ENCODE assay signal across 12 mouse cellular contexts in the genomic region with DNA sequence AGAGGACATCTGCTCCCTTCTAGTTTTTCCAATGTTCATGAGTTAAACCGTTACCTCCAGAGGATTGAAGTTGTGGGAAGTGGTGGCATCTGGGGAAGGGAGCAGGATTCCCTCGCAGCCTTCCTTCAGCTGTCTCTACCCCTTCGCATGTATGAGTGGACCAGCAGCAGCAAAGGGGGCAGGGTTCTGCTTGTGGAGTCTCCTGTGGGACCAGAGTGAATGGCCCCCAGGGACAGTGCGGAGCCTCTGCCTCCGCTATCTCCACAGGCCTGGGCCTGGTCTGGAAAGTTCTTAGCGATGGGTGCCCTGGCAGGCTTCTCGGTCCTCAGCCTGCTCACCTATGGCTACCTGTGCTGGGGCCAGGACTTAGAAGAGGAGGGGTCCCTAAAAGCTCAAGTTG. TPM values are rescaled to one million over a fixed set of nuclear protein-coding genes. Genes with fewer than 3 reads are reported as not detected.
DNase-seq lines count a peak whose midpoint lies in the region; ATAC-seq and TF ChIP-seq lines count a peak whose summit lies in the region.
"Had no signal": no experiment of that assay in that cellular context is flagged by ENCODE, and none has a peak within 500 bp of the region (broad histone marks: within the 10 kb centered on the region; RNA-seq: fewer than 3 reads in every experiment).

No protein-coding gene starts in this region.

- no peaks in the 10 kb centered on the region for H3K9me3 ChIP-seq in heart, embryonic 14.5 days (ENCODE audit: control insufficient read depth, low read length)
- H3K9me3 ChIP-seq in lung, embryonic 14.5 days (ENCODE audit: low read depth, low read length): no peaks in the 10 kb centered on the region
- no peaks in the 10 kb centered on the region for H3K9me3 ChIP-seq in embryonic facial prominence, embryonic 15.5 days (replicated peaks)

- H3K4me3 ChIP-seq in heart, embryonic 14.5 days (ENCODE audit: control insufficient read depth in 1 of 2, insufficient read depth in 1 of 2, low read depth in 1 of 2, low read length in 2 of 2): no peak overlapping the region; a peak in 1 of 4 replicates
- H3K4me3 ChIP-seq in lung, embryonic 14.5 days (ENCODE audit: low read depth, low read length): no peak overlapping the region
- H3K4me3 ChIP-seq in embryonic facial prominence, embryonic 15.5 days (replicated peaks): peak overlapping the region; percentile 50
- H3K4me3 ChIP-seq in myocyte: peak overlapping the region; percentile 54

- no peak for ATAC-seq in heart, embryonic 14.5 days (ENCODE audit: insufficient number of reproducible peaks, insufficient read depth, low FRiP score, low read depth)
- ATAC-seq in lung, embryonic 14.5 days (ENCODE audit: insufficient read depth): no peak
- ATAC-seq in embryonic facial prominence, embryonic 15.5 days (ENCODE audit: insufficient number of reproducible peaks, low FRiP score, low TSS enrichment, low read depth): no peak

- TF ChIP-seq POLR2A in myocyte (IDR thresholded peaks at IDR 0.05; ENCODE audit: insufficient read length, low read depth): no peak

- 79% methylated on average over 7 of the region's 7 CpGs for WGBS in heart, embryonic 14.5 days
- 90% methylated on average over 7 of the region's 7 CpGs for WGBS in lung, embryonic 14.5 days
- WGBS in embryonic facial prominence, embryonic 15.5 days: 73% methylated on average over 7 of the region's 7 CpGs

- H3K4me1 ChIP-seq in heart, embryonic 14.5 days (ENCODE audit: control insufficient read depth in 2 of 2, insufficient read depth in 2 of 2, low read length in 2 of 2): peaks cover 0 to 3% of the 10 kb centered on the region in 2 experiments; a peak in 2 of 4 replicates
- no peaks in the 10 kb centered on the region for H3K4me1 ChIP-seq in lung, embryonic 14.5 days (ENCODE audit: insufficient read depth)
- peaks cover 11% of the 10 kb centered on the region; the same call in 1 of the 2 replicates for H3K4me1 ChIP-seq in embryonic facial prominence, embryonic 15.5 days

- no peak overlapping the region for H3K27ac ChIP-seq in heart, embryonic 14.5 days (replicated peaks in 1 of 2; ENCODE audit: control insufficient read depth in 1 of 2, insufficient read depth in 1 of 2, low read depth in 2 of 2, low read length in 2 of 2)
- no peak overlapping the region for H3K27ac ChIP-seq in lung, embryonic 14.5 days (ENCODE audit: low read depth)
- H3K27ac ChIP-seq in embryonic facial prominence, embryonic 15.5 days (replicated peaks): no peak overlapping the region

- H3ac ChIP-seq in myocyte (ENCODE audit: control insufficient read depth, insufficient read length): peak overlapping the region; percentile 15

- no peak overlapping the region for H3K9ac ChIP-seq in heart, embryonic 14.5 days (ENCODE audit: low read length)
- H3K9ac ChIP-seq in lung, embryonic 14.5 days: no peak overlapping the region
- H3K9ac ChIP-seq in embryonic facial prominence, embryonic 15.5 days: no peak overlapping the region

- no peak for DNase-seq in heart, adult 8-10 months (ENCODE audit: low spot score)
- no peak for DNase-seq in lung, embryonic 14.5 days
- no peak for DNase-seq in lung, postnatal 36 days
- no peak for DNase-seq in embryo, embryonic 11 days
- DNase-seq in adrenal gland, adult 18-20 months (ENCODE audit: low spot score in 2 of 2): no peak
- DNase-seq: gastrocnemius, postnatal 25 days; kidney, postnatal 36 days; right cerebral cortex, postnatal 14 days had no signal

- H3K79me2 ChIP-seq in myocyte (ENCODE audit: control insufficient read depth, insufficient read depth): no peaks in the 10 kb centered on the region

- TF ChIP-seq CTCF in lung, embryonic 14.5 days (IDR thresholded peaks at IDR 0.05; ENCODE audit: low read depth): no peak

- H3K36me3 ChIP-seq in heart, embryonic 14.5 days (ENCODE audit: control insufficient read depth, insufficient read depth, low read length): no peaks in the 10 kb centered on the region
- H3K36me3 ChIP-seq in lung, embryonic 14.5 days (ENCODE audit: insufficient read depth): no peaks in the 10 kb centered on the region
- no peaks in the 10 kb centered on the region for H3K36me3 ChIP-seq in embryonic facial prominence, embryonic 15.5 days
- H3K36me3 ChIP-seq in myocyte (ENCODE audit: control insufficient read depth, insufficient read depth): no peaks in the 10 kb centered on the region

- no peaks in the 10 kb centered on the region for H3K27me3 ChIP-seq in heart, embryonic 14.5 days (ENCODE audit: control insufficient read depth, insufficient read depth, low read length)
- 0 out of 2 replicates have a peak, but pooled peaks cover 5% of the 10 kb centered on the region for H3K27me3 ChIP-seq in lung, embryonic 14.5 days (ENCODE audit: insufficient read depth, low read length)
- no peaks in the 10 kb centered on the region; the same call in 1 of the 2 replicates for H3K27me3 ChIP-seq in embryonic facial prominence, embryonic 15.5 days
- no peaks in the 10 kb centered on the region for H3K27me3 ChIP-seq in myocyte (ENCODE audit: control insufficient read depth, insufficient read depth, insufficient read length)

- H3K4me2 ChIP-seq in heart, embryonic 14.5 days (ENCODE audit: low read length): peak overlapping the region; percentile 95
- H3K4me2 ChIP-seq in lung, embryonic 14.5 days: peak overlapping the region; percentile 68
- H3K4me2 ChIP-seq in embryonic facial prominence, embryonic 15.5 days (replicated peaks): peak overlapping the region; percentile 81
- peak overlapping the region; percentile 73 for H3K4me2 ChIP-seq in myocyte (ENCODE audit: low read depth)

TF ChIP-seq in myocyte, 11 proteins besides CTCF, POLR2A, EP300 and RAD21:
- TF ChIP-seq MYOG (IDR thresholded peaks at IDR 0.05; ENCODE audit: control insufficient read depth in 1 of 3, insufficient read depth in 1 of 3, insufficient read length in 2 of 3, low read depth in 2 of 3) (no peak), USF1 (IDR thresholded peaks at IDR 0.05; ENCODE audit: low read depth) (no peak), E2F4 (IDR thresholded peaks at IDR 0.05; ENCODE audit: insufficient read depth) (no peak), MAX (IDR thresholded peaks at IDR 0.05; ENCODE audit: low read depth) (no peak)

RNA-seq across cellular contexts. Expression of gene Arsj, which starts 1.1 kb away (rescaled TPM):
- polyA plus RNA-seq in heart, embryonic 14.5 days (2014; fragmentation: Nextera tagmentation; extraction: Ambion mirVana): 0.93 and 1.1 TPM in 2 replicates
- total RNA-seq in heart, adult 8-10 months (2022): under 1 TPM; 0.27 to 0.49 (median 0.34) TPM
- 0.69 and 0.70 TPM in 2 replicates for polyA plus RNA-seq in lung, embryonic 14.5 days (2014; fragmentation: Nextera tagmentation; extraction: Ambion mirVana)
- polyA plus RNA-seq in embryonic facial prominence, embryonic 15.5 days (2015; fragmentation: Nextera tagmentation; extraction: Ambion mirVana): 4.4 and 6.0 TPM in 2 replicates
- 1.8 TPM for polyA plus RNA-seq in myocyte (2012; fragmentation: generic; extraction: Trizol)
- under 1 TPM; 0.16 to 0.23 TPM for total RNA-seq in adrenal gland, adult 18-20 months (2021)
- polyA plus RNA-seq: testis, adult 2 months had no signal

Comparison
In these comparisons a context has a peak if more than half of its experiments do, and no peak if none do; other contexts are left out.
1. H3K4me3 ChIP-seq: peak in embryonic facial prominence, embryonic 15.5 days (single experiment) and myocyte (single experiment); none in heart, embryonic 14.5 days (0 of 2) and lung, embryonic 14.5 days (single experiment).
2. Peak in every context shown above with its lines, with median percentiles within 50 percentile points of each other: H3K4me2 ChIP-seq.